Mouse (Mus musculus): ENCODE data around the gene Rpa1.

DNA sequence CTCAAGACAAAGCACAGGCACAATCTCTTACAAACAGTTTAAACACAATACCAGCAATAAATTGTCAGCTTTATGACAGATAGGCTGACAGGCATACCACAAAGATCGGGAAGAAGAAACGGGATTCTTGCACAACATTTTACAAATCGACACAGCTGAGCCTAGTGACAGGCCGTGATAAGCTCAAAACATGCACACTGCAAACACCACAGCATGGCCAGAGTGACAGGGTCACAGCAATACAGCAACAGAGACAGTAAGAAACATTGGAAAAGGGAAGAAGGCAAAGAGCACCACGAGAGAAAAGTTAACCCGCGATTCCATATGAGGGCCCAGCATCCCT lies 22.2 kb downstream of the Rpa1 start:
- TF ChIP-seq CTCF (IDR thresholded peaks at IDR 0.05; ENCODE audit: low read depth) (no peak), EP300 (IDR thresholded peaks at IDR 0.05; ENCODE audit: low read depth) (no peak)
